Mouse (Mus musculus) liver, embryonic 11.5 days (tissue): ENCODE data around the gene Uhrf1. TPM values are rescaled to one million over a fixed set of nuclear protein-coding genes. Genes with fewer than 3 reads are reported as not detected.

Source experiments
- ATAC-seq: fragments of 200-750 bp; cut with Nextera tagmentation; replicated peaks from 2 replicates; pipeline ENCODE4 v1.8.0; 2017; ENCODE audit warnings: moderate number of reproducible peaks, mild to moderate bottlenecking, moderate TSS enrichment, moderate library complexity; ENCODE audit not compliant: low FRiP score
- DNase-seq: peaks from one replicate; pipeline ENCODE4 v3.0.0-alpha.2; 2017; ENCODE audit warnings: low spot score
- H3K27ac ChIP-seq: fragments of 300-500 bp; sonication (generic); 2 replicates; pipeline ENCODE4 v1.5.1; 2014; ENCODE audit warnings: mild to moderate bottlenecking, low read depth, low read length, control low read depth
- H3K27me3 ChIP-seq: fragments of 300-500 bp; sonication (generic); replicated peaks from 2 replicates; pipeline ENCODE4 v1.6.1; 2014; ENCODE audit warnings: low read length, mixed read lengths; ENCODE audit not compliant: control insufficient read depth, insufficient read depth
- H3K36me3 ChIP-seq: fragments of 300-500 bp; sonication (generic); 2 replicates; pipeline ENCODE4 v1.6.1; 2014; ENCODE audit warnings: mild to moderate bottlenecking, low read length, moderate library complexity, mixed read lengths; ENCODE audit not compliant: control insufficient read depth, insufficient read depth
- H3K4me1 ChIP-seq: fragments of 300-500 bp; sonication (generic); replicated peaks from 2 replicates; pipeline ENCODE4 v1.6.1; 2014; ENCODE audit warnings: low read length, mixed read lengths; ENCODE audit not compliant: control insufficient read depth, insufficient read depth
- H3K4me2 ChIP-seq: fragments of 300-500 bp; sonication (generic); 2 replicates; pipeline ENCODE4 v1.6.1; 2014; ENCODE audit warnings: mild to moderate bottlenecking, control low read depth, moderate library complexity
- H3K4me3 ChIP-seq: fragments of 300-500 bp; sonication (generic); 2 replicates; pipeline ENCODE4 v1.5.1; 2014; ENCODE audit warnings: low read depth, low read length, control low read depth
- H3K9ac ChIP-seq: fragments of 300-500 bp; sonication (generic); 2 replicates; pipeline ENCODE4 v1.6.1; 2014; ENCODE audit warnings: low read depth, low read length, control low read depth
- H3K9me3 ChIP-seq: fragments of 300-500 bp; sonication (generic); 2 replicates; pipeline ENCODE4 v1.6.1; 2016; ENCODE audit warnings: low read length, inconsistent platforms, mixed read lengths; ENCODE audit not compliant: control insufficient read depth
- WGBS: fragments of 180-500 bp; shearing (Covaris S2); extraction: QIAGEN DNeasy Blood & Tissue Kit; methylation state at CpG from one replicate; pipeline ENCODE4 v1.1.7; 2014; 5-methylcytosine and 5-hydroxymethylcytosine counted together
- polyA plus RNA-seq: library from polyadenylated mRNA; unstranded; fragments of >200 nt; fragmentation: Nextera tagmentation; extraction: Ambion mirVana; gene quantifications from 2 replicates; pipeline ENCODE4 v1.2.1, GENCODE M21; 2014

The Uhrf1 gene
- polyA plus RNA-seq, 1 experiment from 2014 or later = 172 TPM

GRCm38 (mm10) chr17:56300186-56300585 lies 2.9 kb upstream of the Uhrf1 start, which contains the start of gene Arrdc5:
Gene Arrdc5 (minus strand): TSS chr17:56300286.
- Histone ChIP-seq H3K4me2 (no peak within 1 kb of the TSS), H3K4me1 (peaks cover 15% of the 10 kb centered on the region), H3K36me3 (0 out of 2 replicates have a peak, but pooled peaks cover 2% of the 10 kb centered on the region), H3K9ac (no peak within 1 kb of the TSS), H3K9me3 (no peaks in the 10 kb centered on the region), H3K27me3 (no peaks in the 10 kb centered on the region), H3K4me3 (no peak within 1 kb of the TSS), H3K27ac (no peak within 1 kb of the TSS)
- 89% methylated on average over 9 of the region's 9 CpGs for WGBS
- no peak for ATAC-seq
- DNase-seq = no peak

GRCm38 (mm10) chr17:56302363-56302996 lies 641 bp upstream of the Uhrf1 start:
- H3K27ac ChIP-seq = peak overlapping the region; percentile 99
- WGBS = 33% methylated on average over 13 of the region's 13 CpGs
- H3K4me2 ChIP-seq = peak overlapping the region; percentile 92
- ATAC-seq = peak; percentile 17
- peak overlapping the region; percentile 98 for H3K9ac ChIP-seq
- peaks cover 22% of the 10 kb centered on the region for H3K36me3 ChIP-seq
- peak; percentile 62 for DNase-seq
- H3K4me3 ChIP-seq = peak overlapping the region; percentile 90; the same call in 1 of the 2 replicates
- peaks cover 35% of the 10 kb centered on the region for H3K4me1 ChIP-seq
- H3K27me3 ChIP-seq = no peaks in the 10 kb centered on the region
- H3K9me3 ChIP-seq = no peaks in the 10 kb centered on the region

- ATAC-seq = peak; percentile 84
- H3K4me2 ChIP-seq = peak overlapping the region; percentile 92
- peaks cover 37% of the 10 kb centered on the region for H3K36me3 ChIP-seq
- DNase-seq = peak; percentile 98
- H3K4me1 ChIP-seq = peaks cover 35% of the 10 kb centered on the region
- H3K27ac ChIP-seq = peak overlapping the region; percentile 99
- no peaks in the 10 kb centered on the region for H3K27me3 ChIP-seq
- H3K9me3 ChIP-seq = no peaks in the 10 kb centered on the region
- H3K9ac ChIP-seq = peak overlapping the region; percentile 98
- WGBS = under 1% methylated on average over 65 of the region's 68 CpGs
- peak overlapping the region; percentile 90 for H3K4me3 ChIP-seq
Measured at GRCm38 (mm10) chr17:56303847-56304586, 896 bp downstream of the Uhrf1 start.

GRCm38 (mm10) chr17:56304718-56305117 lies 1.6 kb downstream of the Uhrf1 start:
- Histone ChIP-seq H3K27me3 (no peaks in the 10 kb centered on the region), H3K27ac (peak overlapping the region; percentile 76), H3K36me3 (peaks cover 44% of the 10 kb centered on the region), H3K4me2 (peak overlapping the region; percentile 92), H3K4me3 (peak overlapping the region; percentile 90), H3K9ac (peak overlapping the region; percentile 98), H3K9me3 (no peaks in the 10 kb centered on the region), H3K4me1 (peaks cover 35% of the 10 kb centered on the region)
- ATAC-seq (no peak), DNase-seq (no peak)
- 19% methylated on average over 11 of the region's 11 CpGs for WGBS

- no peak for ATAC-seq
- Histone ChIP-seq H3K9ac (peak overlapping the region; percentile 98), H3K4me3 (peak overlapping the region; percentile 90), H3K27me3 (no peaks in the 10 kb centered on the region), H3K36me3 (peaks cover 48% of the 10 kb centered on the region), H3K4me2 (peak overlapping the region; percentile 92), H3K27ac (peak overlapping the region; percentile 76; the same call in 1 of the 2 replicates), H3K9me3 (no peaks in the 10 kb centered on the region), H3K4me1 (peaks cover 35% of the 10 kb centered on the region)
- WGBS = 43% methylated on average over 9 of the region's 9 CpGs
- DNase-seq = no peak
Measured at GRCm38 (mm10) chr17:56305156-56305555, 2.0 kb downstream of the Uhrf1 start.

GRCm38 (mm10) chr17:56305826-56306225 lies 2.7 kb downstream of the Uhrf1 start:
- Histone ChIP-seq H3K9ac (peak overlapping the region; percentile 98), H3K36me3 (peaks cover 55% of the 10 kb centered on the region)
- WGBS = 74% methylated on average over 8 of the region's 8 CpGs

GRCm38 (mm10) chr17:56308088-56308487 lies 5.0 kb downstream of the Uhrf1 start:
- WGBS = 81% methylated on average over 6 of the region's 6 CpGs

More at GRCm38 (mm10) chr17:56305826-56306225, 2.7 kb downstream of the Uhrf1 start:
- no peak overlapping the region for H3K27ac ChIP-seq
- no peaks in the 10 kb centered on the region for H3K27me3 ChIP-seq
- DNase-seq (no peak), ATAC-seq (no peak)
- H3K4me2 ChIP-seq = peak overlapping the region; percentile 92
- peaks cover 35% of the 10 kb centered on the region for H3K4me1 ChIP-seq
- no peaks in the 10 kb centered on the region for H3K9me3 ChIP-seq
- peak overlapping the region; percentile 90 for H3K4me3 ChIP-seq

GRCm38 (mm10) chr17:56309191-56309945 lies 6.2 kb downstream of the Uhrf1 start:
- no peaks in the 10 kb centered on the region for H3K9me3 ChIP-seq
- 91% methylated on average over 15 of the region's 15 CpGs for WGBS
- peaks cover 24% of the 10 kb centered on the region for H3K4me1 ChIP-seq
- H3K4me2 ChIP-seq = no peak overlapping the region
- H3K36me3 ChIP-seq = peaks cover 84% of the 10 kb centered on the region
- DNase-seq = no peak
- H3K4me3 ChIP-seq = no peak overlapping the region
- ATAC-seq = no peak
- H3K27ac ChIP-seq = no peak overlapping the region
- no peak overlapping the region for H3K9ac ChIP-seq
- H3K27me3 ChIP-seq = no peaks in the 10 kb centered on the region

More at GRCm38 (mm10) chr17:56308088-56308487, 5.0 kb downstream of the Uhrf1 start:
- Histone ChIP-seq H3K36me3 (peaks cover 75% of the 10 kb centered on the region), H3K4me1 (peaks cover 24% of the 10 kb centered on the region), H3K9me3 (no peaks in the 10 kb centered on the region), H3K27me3 (no peaks in the 10 kb centered on the region), H3K9ac (no peak overlapping the region), H3K27ac (no peak overlapping the region), H3K4me3 (no peak overlapping the region), H3K4me2 (no peak overlapping the region)
- ATAC-seq (no peak), DNase-seq (no peak)
